Mouse (Mus musculus): ENCODE measurements around the gene Zfp358. TPM values are rescaled to one million over a fixed set of nuclear protein-coding genes. Genes with fewer than 3 reads are reported as not detected.
A peak's percentile ranks its signal among the peaks of the same experiment; 100 is the strongest.

Gene Zfp358
- polyA plus RNA-seq (2014; fragmentation: Nextera tagmentation; extraction: Ambion mirVana): 34.5 and 41.2 TPM in 2 replicates

- WGBS: under 1% methylated on average over 64 of the region's 64 CpGs
- Histone ChIP-seq H3K27me3 (ENCODE audit: control insufficient read depth, insufficient read depth, low read length) (no peaks in the 10 kb centered on the region), H3K4me2 (replicated peaks) (peak within 1 kb of the TSS; percentile 88), H3K36me3 (replicated peaks; ENCODE audit: control insufficient read depth, insufficient read depth) (peaks cover 28% of the 10 kb centered on the region), H3K9me3 (ENCODE audit: control insufficient read depth, low read length) (no peaks in the 10 kb centered on the region; the same call in 1 of the 2 replicates), H3K27ac (peak within 1 kb of the TSS; percentile 91), H3K4me1 (replicated peaks; ENCODE audit: control insufficient read depth, insufficient read depth, low read length) (peaks cover 16% of the 10 kb centered on the region; the same call in 1 of the 2 replicates), H3K9ac (peak within 1 kb of the TSS; percentile 99), H3K4me3 (replicated peaks; ENCODE audit: low read length) (peak within 1 kb of the TSS; percentile 79)
- DNase-seq (ENCODE audit: low spot score): peak; percentile 75
- peak; percentile 91 for ATAC-seq (ENCODE audit: low FRiP score)
Measured at GRCm38 (mm10) chr8:3492901-3493844, at the start of gene Zfp358. Gene Zfp358 (plus strand): TSS chr8:3493138.

- Histone ChIP-seq H3K27ac (no peak overlapping the region), H3K36me3 (replicated peaks; ENCODE audit: control insufficient read depth, insufficient read depth) (peaks cover 69% of the 10 kb centered on the region), H3K4me1 (replicated peaks; ENCODE audit: control insufficient read depth, insufficient read depth, low read length) (no peaks in the 10 kb centered on the region), H3K4me2 (replicated peaks) (no peak overlapping the region), H3K27me3 (ENCODE audit: control insufficient read depth, insufficient read depth, low read length) (no peaks in the 10 kb centered on the region), H3K9me3 (ENCODE audit: control insufficient read depth, low read length) (no peaks in the 10 kb centered on the region), H3K9ac (no peak overlapping the region), H3K4me3 (replicated peaks; ENCODE audit: low read length) (no peak overlapping the region)
- WGBS: 89% methylated on average over 2 of the region's 2 CpGs
- DNase-seq (ENCODE audit: low spot score) (no peak), ATAC-seq (ENCODE audit: low FRiP score) (no peak)
Measured at GRCm38 (mm10) chr8:3449226-3449625, 43.7 kb upstream of the Zfp358 start.

DNA sequence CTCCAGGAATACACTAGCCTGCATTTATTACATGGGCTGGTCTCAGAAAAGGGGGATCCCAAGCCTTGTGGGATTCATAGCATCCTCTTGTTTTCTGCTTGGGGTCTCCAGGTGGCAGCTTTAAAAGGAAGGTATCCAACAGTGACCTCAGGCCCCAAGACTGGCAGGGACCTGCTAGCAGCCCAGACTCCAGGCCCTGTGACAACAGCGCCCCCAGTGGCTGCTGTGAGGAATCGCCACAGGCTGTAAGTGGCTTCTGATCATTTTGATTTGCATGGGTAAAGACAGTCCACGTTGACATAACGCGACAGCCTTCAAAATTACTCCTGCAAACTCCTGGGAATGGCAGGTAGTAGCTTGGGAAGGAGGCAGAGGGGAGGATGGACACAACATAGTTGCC, 42.3 kb upstream of the Zfp358 start:
- peak; percentile 71 for DNase-seq (ENCODE audit: low spot score)
- no peak overlapping the region for H3K4me2 ChIP-seq (replicated peaks)
- ATAC-seq (ENCODE audit: low FRiP score): no peak
- H3K9me3 ChIP-seq (ENCODE audit: control insufficient read depth, low read length): no peaks in the 10 kb centered on the region
- WGBS: 33% methylated on average over 5 of the region's 5 CpGs
- peaks cover 78% of the 10 kb centered on the region for H3K36me3 ChIP-seq (replicated peaks; ENCODE audit: control insufficient read depth, insufficient read depth)
- no peaks in the 10 kb centered on the region for H3K27me3 ChIP-seq (ENCODE audit: control insufficient read depth, insufficient read depth, low read length)
- no peak overlapping the region for H3K27ac ChIP-seq
- no peak overlapping the region for H3K4me3 ChIP-seq (replicated peaks; ENCODE audit: low read length)
- no peak overlapping the region for H3K9ac ChIP-seq
- H3K4me1 ChIP-seq (replicated peaks; ENCODE audit: control insufficient read depth, insufficient read depth, low read length): no peaks in the 10 kb centered on the region

DNA sequence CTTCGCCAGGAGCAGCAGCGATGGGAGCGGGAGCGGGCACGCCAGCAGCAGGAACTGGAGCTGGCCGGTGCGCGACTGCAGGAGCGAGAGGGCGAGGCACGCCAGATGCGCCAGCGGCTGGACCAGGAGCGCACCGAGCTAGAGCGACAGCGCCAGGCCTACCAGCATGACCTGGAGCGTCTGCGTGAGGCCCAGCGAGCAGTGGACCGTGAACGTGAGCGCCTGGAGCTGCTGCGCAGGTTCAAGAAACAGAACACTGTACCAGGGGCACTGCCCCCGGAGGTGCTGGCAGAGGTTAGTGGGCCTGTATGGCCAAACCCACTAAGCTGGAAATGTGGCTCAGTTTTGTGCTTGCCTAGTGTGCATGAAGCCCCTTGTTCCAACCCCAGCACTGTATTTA, 40.9 kb upstream of the Zfp358 start:
- Histone ChIP-seq H3K4me3 (replicated peaks; ENCODE audit: low read length) (no peak overlapping the region), H3K27me3 (ENCODE audit: control insufficient read depth, insufficient read depth, low read length) (no peaks in the 10 kb centered on the region), H3K4me2 (replicated peaks) (no peak overlapping the region), H3K4me1 (replicated peaks; ENCODE audit: control insufficient read depth, insufficient read depth, low read length) (no peaks in the 10 kb centered on the region), H3K27ac (no peak overlapping the region), H3K9me3 (ENCODE audit: control insufficient read depth, low read length) (no peaks in the 10 kb centered on the region), H3K36me3 (replicated peaks; ENCODE audit: control insufficient read depth, insufficient read depth) (peaks cover 84% of the 10 kb centered on the region), H3K9ac (no peak overlapping the region)
- DNase-seq (ENCODE audit: low spot score): no peak
- 97% methylated on average over 25 of the region's 25 CpGs for whole genome bisulfite sequencing
- no peak for ATAC-seq (ENCODE audit: low FRiP score)

- Histone ChIP-seq H3K27ac (no peak overlapping the region), H3K9me3 (ENCODE audit: control insufficient read depth, low read length) (no peaks in the 10 kb centered on the region), H3K4me1 (replicated peaks; ENCODE audit: control insufficient read depth, insufficient read depth, low read length) (peaks cover 10% of the 10 kb centered on the region), H3K36me3 (replicated peaks; ENCODE audit: control insufficient read depth, insufficient read depth) (0 out of 2 replicates have a peak, but pooled peaks cover 2% of the 10 kb centered on the region), H3K4me3 (replicated peaks; ENCODE audit: low read length) (no peak overlapping the region), H3K27me3 (ENCODE audit: control insufficient read depth, insufficient read depth, low read length) (no peaks in the 10 kb centered on the region), H3K4me2 (replicated peaks) (no peak overlapping the region), H3K9ac (no peak overlapping the region)
- no peak for ATAC-seq (ENCODE audit: low FRiP score)
- WGBS: 94% methylated on average over 2 of the region's 2 CpGs
- DNase-seq (ENCODE audit: low spot score): no peak
Measured at GRCm38 (mm10) chr8:3463248-3463647, 29.7 kb upstream of the Zfp358 start.

- Histone ChIP-seq H3K4me2 (replicated peaks) (no peak overlapping the region), H3K4me3 (replicated peaks; ENCODE audit: low read length) (no peak overlapping the region), H3K36me3 (replicated peaks; ENCODE audit: control insufficient read depth, insufficient read depth) (no peaks in the 10 kb centered on the region), H3K9me3 (ENCODE audit: control insufficient read depth, low read length) (no peaks in the 10 kb centered on the region), H3K9ac (no peak overlapping the region), H3K27ac (no peak overlapping the region), H3K4me1 (replicated peaks; ENCODE audit: control insufficient read depth, insufficient read depth, low read length) (peaks cover 11% of the 10 kb centered on the region), H3K27me3 (ENCODE audit: control insufficient read depth, insufficient read depth, low read length) (no peaks in the 10 kb centered on the region)
- ATAC-seq (ENCODE audit: low FRiP score) (no peak), DNase-seq (ENCODE audit: low spot score) (peak; percentile 38)
- WGBS: 63% methylated on average over 5 of the region's 5 CpGs
Measured at GRCm38 (mm10) chr8:3464309-3464708, 28.6 kb upstream of the Zfp358 start.

- Histone ChIP-seq H3K4me3 (replicated peaks; ENCODE audit: low read length) (peak within 1 kb of the TSS; percentile 30), H3K4me1 (replicated peaks; ENCODE audit: control insufficient read depth, insufficient read depth, low read length) (peaks cover 11% of the 10 kb centered on the region), H3K27me3 (ENCODE audit: control insufficient read depth, insufficient read depth, low read length) (no peaks in the 10 kb centered on the region), H3K9me3 (ENCODE audit: control insufficient read depth, low read length) (no peaks in the 10 kb centered on the region), H3K9ac (peak within 1 kb of the TSS; percentile 72), H3K36me3 (replicated peaks; ENCODE audit: control insufficient read depth, insufficient read depth) (no peaks in the 10 kb centered on the region), H3K4me2 (replicated peaks) (peak within 1 kb of the TSS; percentile 51), H3K27ac (peak within 1 kb of the TSS; percentile 87)
- peak; percentile 95 for ATAC-seq (ENCODE audit: low FRiP score)
- WGBS: 6% methylated on average over 32 of the region's 32 CpGs
- peak; percentile 97 for DNase-seq (ENCODE audit: low spot score)
Measured at GRCm38 (mm10) chr8:3467006-3467885, 25.7 kb upstream of the Zfp358 start, which contains the start of gene Pex11g. Gene Pex11g (minus strand): TSS chr8:3467680.

DNA sequence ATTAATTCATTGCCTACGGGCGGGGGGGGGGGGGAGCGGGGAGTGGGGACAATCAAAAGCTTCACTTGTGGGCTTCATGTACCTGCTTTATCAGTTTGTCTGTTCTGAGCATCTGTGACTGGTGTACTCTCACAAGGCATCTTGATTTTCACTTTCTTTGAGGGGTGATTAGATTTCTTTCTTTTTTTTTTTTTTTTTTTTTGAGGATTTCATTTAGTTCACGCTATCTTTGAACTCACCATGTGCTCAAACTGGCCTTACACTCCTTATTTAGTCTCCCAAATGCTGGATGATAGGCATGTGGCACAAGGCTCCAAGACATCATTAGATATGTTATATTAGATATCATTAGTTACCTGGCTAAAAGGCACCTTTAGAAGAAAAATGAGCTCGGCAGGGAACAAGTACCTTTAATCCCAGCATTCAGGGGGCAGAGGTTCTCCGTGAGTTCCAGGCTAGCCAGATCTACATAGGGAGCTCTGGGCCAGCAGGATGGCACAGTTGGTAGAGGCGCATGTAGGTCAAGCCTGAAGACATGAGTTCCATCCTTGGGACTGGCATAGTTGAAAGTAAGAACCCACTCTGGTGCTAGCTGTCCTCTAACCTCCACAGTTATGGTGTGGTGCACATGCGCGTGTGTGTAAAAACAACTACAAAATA, 24.9 kb upstream of the Zfp358 start:
- peaks cover 11% of the 10 kb centered on the region for H3K4me1 ChIP-seq (replicated peaks; ENCODE audit: control insufficient read depth, insufficient read depth, low read length)
- H3K27me3 ChIP-seq (ENCODE audit: control insufficient read depth, insufficient read depth, low read length): no peaks in the 10 kb centered on the region
- H3K4me3 ChIP-seq (replicated peaks; ENCODE audit: low read length): peak overlapping the region; percentile 30
- peak overlapping the region; percentile 51 for H3K4me2 ChIP-seq (replicated peaks)
- DNase-seq (ENCODE audit: low spot score): no peak
- WGBS: 53% methylated on average over 9 of the region's 9 CpGs
- no peaks in the 10 kb centered on the region for H3K9me3 ChIP-seq (ENCODE audit: control insufficient read depth, low read length)
- ATAC-seq (ENCODE audit: low FRiP score): no peak
- peak overlapping the region; percentile 72 for H3K9ac ChIP-seq
- no peaks in the 10 kb centered on the region for H3K36me3 ChIP-seq (replicated peaks; ENCODE audit: control insufficient read depth, insufficient read depth)
- H3K27ac ChIP-seq: peak overlapping the region; percentile 87

All from hindbrain, embryonic 14.5 days (tissue).